ENCODE assay signal across 8 mouse cellular contexts in the genomic region with DNA sequence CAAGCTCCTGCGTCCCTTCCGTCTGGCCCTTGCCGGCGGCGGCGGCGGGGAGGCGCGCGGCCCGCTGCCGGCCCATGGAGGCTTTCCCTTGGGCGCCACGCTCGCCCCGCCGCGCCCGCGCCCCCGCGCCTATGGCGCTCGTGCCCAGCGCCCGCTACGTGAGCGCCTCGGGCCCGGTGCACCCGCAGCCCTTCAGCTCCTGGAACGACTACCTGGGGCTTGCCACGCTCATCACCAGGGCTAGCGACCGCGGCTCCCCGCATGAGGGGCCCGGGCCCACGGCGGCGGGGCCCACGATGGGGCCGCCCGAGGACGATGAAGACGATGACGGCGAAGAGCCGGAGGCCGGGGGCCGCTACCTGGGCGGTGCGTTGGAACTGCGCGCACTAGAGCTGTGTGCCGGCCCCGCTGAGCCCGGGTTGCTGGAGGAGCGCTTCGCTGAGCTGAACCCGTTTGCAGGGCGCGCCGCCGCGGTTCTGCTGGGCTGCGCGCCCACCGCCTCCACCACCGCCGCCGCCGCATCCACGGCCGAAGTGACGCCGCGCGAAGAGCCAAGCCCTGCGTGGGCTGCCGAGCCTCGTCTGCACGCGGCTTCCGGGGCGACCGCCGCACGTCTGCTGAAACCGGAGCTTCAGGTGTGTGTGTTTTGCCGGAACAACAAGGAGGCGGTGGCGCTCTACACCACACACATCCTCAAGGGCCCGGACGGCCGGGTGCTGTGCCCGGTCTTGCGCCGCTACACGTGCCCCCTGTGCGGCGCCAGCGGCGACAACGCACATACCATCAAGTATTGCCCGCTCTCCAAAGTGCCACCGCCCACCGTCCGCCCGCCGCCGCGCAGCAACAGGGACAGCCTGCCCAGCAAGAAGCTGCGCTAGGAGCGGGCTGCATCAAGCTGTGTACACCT. TPM values are rescaled to one million over a fixed set of nuclear protein-coding genes. Genes with fewer than 3 reads are reported as not detected.
DNase-seq lines count a peak whose midpoint lies in the region; ATAC-seq and TF ChIP-seq lines count a peak whose summit lies in the region.

No protein-coding gene starts in this region.

- WGBS in neural tube, embryonic 14.5 days: under 1% methylated on average over 82 of the region's 115 CpGs

- no peak for TF ChIP-seq POLR2A in bone marrow macrophage, adult 2 months (IDR thresholded peaks at IDR 0.05; ENCODE audit: borderline replicate concordance, low read depth, low read length)
- no peak; the same call in 1 of the 2 replicates for TF ChIP-seq POLR2A in embryonic fibroblast, embryonic 13.5 days (IDR thresholded peaks at IDR 0.05; ENCODE audit: low read depth, low read length)

- ATAC-seq in neural tube, embryonic 14.5 days (ENCODE audit: low read depth): peak; percentile 82

- peaks cover 12% of the 10 kb centered on the region for H3K4me1 ChIP-seq in bone marrow macrophage, adult 2 months (ENCODE audit: control insufficient read depth, insufficient read depth, low read length)
- peaks cover 2% of the 10 kb centered on the region for H3K4me1 ChIP-seq in embryonic fibroblast, embryonic 13.5 days (ENCODE audit: control insufficient read depth, insufficient read depth, low read length)
- peaks cover 8% of the 10 kb centered on the region; the same call in 1 of the 2 replicates for H3K4me1 ChIP-seq in neural tube, embryonic 14.5 days (ENCODE audit: control insufficient read depth, insufficient read depth, low read length)

- intact Hi-C loops in heart, postnatal 10 days (cut with DNase I): no loop called here

- DNase-seq in CD4-positive, CD25-positive, alpha-beta regulatory T cell, adult 2 months (ENCODE audit: low read depth, low spot score): peak; percentile 77
- peak; percentile 37 to 47 for DNase-seq in heart, postnatal 10 days
- peak; percentile 50 to 65 for DNase-seq in layer of hippocampus, adult 18-20 months (ENCODE audit: low spot score in 2 of 2)
- DNase-seq in lung, adult 18-20 months: peak; percentile 67 to 71
- DNase-seq in thymus, adult 18-20 months: peak; percentile 58 to 67

- H3K9me3 ChIP-seq in neural tube, embryonic 14.5 days (ENCODE audit: control insufficient read depth, low read length): no peaks in the 10 kb centered on the region

- H3K36me3 ChIP-seq in neural tube, embryonic 14.5 days (ENCODE audit: control insufficient read depth, insufficient read depth, low read length): no peaks in the 10 kb centered on the region; the same call in 1 of the 2 replicates

- H3K4me2 ChIP-seq in neural tube, embryonic 14.5 days (ENCODE audit: low read depth, low read length): peak overlapping the region; percentile 95

- no peaks in the 10 kb centered on the region for H3K27me3 ChIP-seq in neural tube, embryonic 14.5 days (ENCODE audit: control insufficient read depth, insufficient read depth, low read length)

- peak overlapping the region; percentile 79 for H3K4me3 ChIP-seq in bone marrow macrophage, adult 2 months (ENCODE audit: insufficient read depth, low read length)
- H3K4me3 ChIP-seq in embryonic fibroblast, embryonic 13.5 days (ENCODE audit: insufficient read depth, low read length): peak overlapping the region; percentile 35
- H3K4me3 ChIP-seq in neural tube, embryonic 14.5 days (ENCODE audit: low read depth, low read length): peak overlapping the region; percentile 80

- H3K27ac ChIP-seq in bone marrow macrophage, adult 2 months (ENCODE audit: insufficient read depth, low read depth, low read length): no peak overlapping the region
- no peak overlapping the region for H3K27ac ChIP-seq in embryonic fibroblast, embryonic 13.5 days (ENCODE audit: insufficient read depth, low read length)
- H3K27ac ChIP-seq in neural tube, embryonic 14.5 days (ENCODE audit: low read depth, low read length): peak overlapping the region; percentile 93

- peak overlapping the region; percentile 80 for H3K9ac ChIP-seq in neural tube, embryonic 14.5 days (replicated peaks; ENCODE audit: low read depth, low read length)

- no peak for TF ChIP-seq CTCF in bone marrow macrophage, adult 2 months (IDR thresholded peaks at IDR 0.05; ENCODE audit: low read depth, low read length)
- TF ChIP-seq CTCF in embryonic fibroblast, embryonic 13.5 days (IDR thresholded peaks at IDR 0.05; ENCODE audit: borderline replicate concordance, insufficient read depth, low read length): no peak

RNA-seq across cellular contexts. Expression of a gene that starts 0.7 kb away (rescaled TPM):
- polyA plus RNA-seq in bone marrow macrophage, adult 2 months (2012; ENCODE audit: insufficient read depth, insufficient read length, missing spikeins): 1.4 and 1.7 TPM in 2 replicates
- polyA plus RNA-seq in embryonic fibroblast, embryonic 13.5 days (2011; ENCODE audit: insufficient read length, low read depth, missing spikeins): 3.5 and 4.1 TPM in 2 replicates
- total RNA-seq in heart, postnatal 10 days (2021): under 1 TPM; 0.45 TPM
- 10 to 100 TPM; 18.5 TPM for total RNA-seq in layer of hippocampus, adult 18-20 months (2021)
- 20.6 and 21.2 TPM in 2 replicates for polyA plus RNA-seq in neural tube, embryonic 14.5 days (2014; fragmentation: Nextera tagmentation; extraction: Ambion mirVana)

RNA-seq across cellular contexts. Expression of a gene that starts 34.0 kb away (rescaled TPM):
- polyA plus RNA-seq in bone marrow macrophage, adult 2 months (2012; ENCODE audit: insufficient read depth, insufficient read length, missing spikeins): 177 and 182 TPM in 2 replicates
- polyA plus RNA-seq in embryonic fibroblast, embryonic 13.5 days (2011; ENCODE audit: insufficient read length, low read depth, missing spikeins): 303 and 321 TPM in 2 replicates
- total RNA-seq in heart, postnatal 10 days (2021): 100 to 1,000 TPM; 122 to 124 TPM
- 10 to 100 TPM; 95.6 to 99.8 TPM for total RNA-seq in layer of hippocampus, adult 18-20 months (2021)
- 123 and 131 TPM in 2 replicates for polyA plus RNA-seq in neural tube, embryonic 14.5 days (2014; fragmentation: Nextera tagmentation; extraction: Ambion mirVana)

RNA-seq across cellular contexts. Expression of a gene that starts 54.9 kb away (rescaled TPM):
- polyA plus RNA-seq in bone marrow macrophage, adult 2 months (2012; ENCODE audit: insufficient read depth, insufficient read length, missing spikeins): 51.1 and 56.4 TPM in 2 replicates
- polyA plus RNA-seq in embryonic fibroblast, embryonic 13.5 days (2011; ENCODE audit: insufficient read length, low read depth, missing spikeins): 42.2 and 55.9 TPM in 2 replicates
- total RNA-seq in heart, postnatal 10 days (2021): 10 to 100 TPM; 17.5 to 19.2 TPM
- total RNA-seq in layer of hippocampus, adult 18-20 months (2021): 10 to 100 TPM; 44.5 to 45.3 TPM
- 47.9 and 49.8 TPM in 2 replicates for polyA plus RNA-seq in neural tube, embryonic 14.5 days (2014; fragmentation: Nextera tagmentation; extraction: Ambion mirVana)
